Mouse (Mus musculus): ENCODE results near the gene Capg.

DNA sequence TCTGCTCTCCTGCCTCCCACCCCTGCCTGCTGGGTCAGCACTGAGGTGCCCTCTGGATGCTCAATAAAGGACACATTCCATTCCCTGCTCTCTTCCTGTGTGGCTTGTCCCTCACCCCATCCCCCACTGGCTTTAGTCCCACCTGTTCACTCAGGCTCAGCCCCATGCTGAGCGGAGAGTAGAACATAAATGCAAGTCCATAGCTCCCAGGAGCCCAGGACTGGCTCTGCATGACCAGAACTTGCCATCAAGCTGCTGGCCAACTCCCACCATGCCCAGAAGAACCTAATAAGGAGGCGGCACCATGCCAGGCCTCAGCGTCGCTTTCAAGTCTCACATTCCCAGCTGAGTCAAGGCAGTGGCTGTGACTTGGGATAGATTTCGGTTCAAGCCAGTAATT, 18.7 kb downstream of the Capg start:
- no peak for TF ChIP-seq CTCF (IDR thresholded peaks at IDR 0.05; ENCODE audit: borderline replicate concordance, control insufficient read depth, extremely low read depth, insufficient read depth, low read length, poor library complexity)
- TF ChIP-seq POLR2A (IDR thresholded peaks at IDR 0.05; ENCODE audit: control insufficient read depth, extremely low read depth, insufficient read depth, low read length, poor library complexity) = no peak
